Mouse (Mus musculus) forebrain, embryonic 10.5 days (tissue): ENCODE measurements around the gene Lypd5. TPM values are rescaled to one million over a fixed set of nuclear protein-coding genes. Genes with fewer than 3 reads are reported as not detected.

Source experiments
- DNase-seq: peaks from one replicate; pipeline ENCODE4 v3.0.0-alpha.2; 2017; ENCODE audit warnings: low spot score; ENCODE audit errors: extremely low spot score
- H3K27ac ChIP-seq: fragments of 300-500 bp; sonication (generic); 2 replicates; pipeline ENCODE4 v1.5.1; 2016; ENCODE audit warnings: mild to moderate bottlenecking
- H3K27me3 ChIP-seq: fragments of 300-500 bp; sonication (generic); 2 replicates; pipeline ENCODE4 v1.6.1; 2016; ENCODE audit warnings: mild to moderate bottlenecking; ENCODE audit not compliant: poor library complexity, severe bottlenecking
- H3K36me3 ChIP-seq: fragments of 300-500 bp; sonication (generic); replicated peaks from 2 replicates; pipeline ENCODE4 v1.6.1; 2016; ENCODE audit warnings: mild to moderate bottlenecking, moderate library complexity
- H3K4me1 ChIP-seq: fragments of 300-500 bp; sonication (generic); 2 replicates; pipeline ENCODE4 v1.6.1; 2016
- H3K4me3 ChIP-seq: fragments of 300-500 bp; sonication (generic); 2 replicates; pipeline ENCODE4 v1.5.1; 2016; ENCODE audit warnings: mild to moderate bottlenecking, moderate library complexity
- H3K9me3 ChIP-seq: fragments of 300-500 bp; sonication (generic); 2 replicates; pipeline ENCODE4 v1.6.1; 2016; ENCODE audit warnings: mild to moderate bottlenecking, moderate library complexity
- WGBS: fragments of 180-500 bp; shearing (Covaris S2); methylation state at CpG from one replicate; pipeline ENCODE4 v1.1.7; 2016; 5-methylcytosine and 5-hydroxymethylcytosine counted together
- polyA plus RNA-seq: library from polyadenylated mRNA; unstranded; fragments of >200 nt; fragmentation: Nextera tagmentation; extraction: Ambion mirVana; gene quantifications from 2 replicates; pipeline ENCODE4 v1.2.1, GENCODE M21; 2016

The Lypd5 gene
- polyA plus RNA-seq = not detected in 2 replicates

GRCm38 (mm10) chr7:24348896-24349295, at the start of gene Lypd5:
TSS of gene Lypd5 (plus strand) at chr7:24349196.
- H3K27me3 ChIP-seq = no peaks in the 10 kb centered on the region
- H3K27ac ChIP-seq = no peak within 1 kb of the TSS
- no peaks in the 10 kb centered on the region for H3K4me1 ChIP-seq
- no peaks in the 10 kb centered on the region for H3K36me3 ChIP-seq
- no peak within 1 kb of the TSS for H3K4me3 ChIP-seq
- WGBS = 44% methylated on average over 6 of the region's 6 CpGs
- no peaks in the 10 kb centered on the region; the same call in 1 of the 2 replicates for H3K9me3 ChIP-seq
- no peak for DNase-seq

DNA sequence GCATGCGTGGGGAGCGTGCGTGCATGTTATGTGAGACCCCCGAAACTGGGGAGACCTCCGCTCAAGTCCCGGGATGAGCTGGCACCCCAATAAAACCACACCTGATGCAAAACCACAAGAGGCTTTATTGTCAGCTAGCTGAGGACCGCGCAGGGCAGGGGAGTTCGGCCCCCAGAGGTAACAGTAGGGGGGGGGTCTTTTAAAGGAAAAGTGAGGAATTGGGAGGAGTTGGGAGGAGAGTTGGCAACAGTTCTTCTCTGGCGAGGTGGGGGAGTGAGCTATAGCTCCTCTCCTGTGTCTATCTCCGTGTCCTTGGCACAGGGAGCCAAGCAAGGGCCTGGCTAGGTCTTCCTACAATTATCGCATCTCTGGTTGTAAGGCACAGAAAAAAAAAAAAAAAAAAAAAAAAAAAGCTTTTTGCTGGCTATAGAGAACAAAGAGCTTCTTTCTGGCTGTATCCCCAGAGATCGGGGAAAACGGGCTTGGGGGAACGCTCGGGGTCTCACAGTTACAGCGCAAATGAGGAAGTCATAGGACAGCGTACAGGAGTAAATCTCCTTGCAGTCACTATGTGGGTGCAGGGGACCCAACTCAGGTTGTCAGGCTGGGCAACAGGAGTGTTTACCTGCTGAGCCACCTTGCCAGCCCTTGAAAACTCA, 49.0 kb upstream of the Lypd5 start:
- WGBS = under 1% methylated on average over 18 of the region's 18 CpGs
- Histone ChIP-seq H3K9me3 (no peaks in the 10 kb centered on the region; the same call in 1 of the 2 replicates), H3K27ac (peak overlapping the region; percentile 94), H3K4me1 (peaks cover 29% of the 10 kb centered on the region), H3K36me3 (peaks cover 64% of the 10 kb centered on the region), H3K27me3 (no peaks in the 10 kb centered on the region), H3K4me3 (peak overlapping the region; percentile 81)
- peak; percentile 37 for DNase-seq

GRCm38 (mm10) chr7:24300771-24301282, 48.2 kb upstream of the Lypd5 start, which contains the start of gene Zfp61:
TSS of gene Zfp61 (minus strand) at chr7:24301232.
- Histone ChIP-seq H3K27ac (peak within 1 kb of the TSS; percentile 94), H3K9me3 (no peaks in the 10 kb centered on the region; the same call in 1 of the 2 replicates), H3K4me1 (peaks cover 29% of the 10 kb centered on the region), H3K27me3 (no peaks in the 10 kb centered on the region), H3K4me3 (peak within 1 kb of the TSS; percentile 81), H3K36me3 (peaks cover 60% of the 10 kb centered on the region)
- DNase-seq = peak; percentile 87
- WGBS = 1% methylated on average over 13 of the region's 13 CpGs

GRCm38 (mm10) chr7:24315726-24316566, 33.0 kb upstream of the Lypd5 start:
- peaks cover 14% of the 10 kb centered on the region for H3K4me1 ChIP-seq
- H3K27me3 ChIP-seq = no peaks in the 10 kb centered on the region; the same call in 1 of the 2 replicates
- peak overlapping the region; percentile 91 for H3K27ac ChIP-seq
- 31% methylated on average over 29 of the region's 29 CpGs for WGBS
- H3K36me3 ChIP-seq = peaks cover 20% of the 10 kb centered on the region
- DNase-seq = no peak
- no peaks in the 10 kb centered on the region for H3K9me3 ChIP-seq
- peak overlapping the region; percentile 70 for H3K4me3 ChIP-seq

GRCm38 (mm10) chr7:24316567-24317092, 32.4 kb upstream of the Lypd5 start, which contains the start of gene Zfp94:
TSS of gene Zfp94 (minus strand) at chr7:24316666.
- no peaks in the 10 kb centered on the region for H3K9me3 ChIP-seq
- peaks cover 14% of the 10 kb centered on the region for H3K4me1 ChIP-seq
- H3K27me3 ChIP-seq = no peaks in the 10 kb centered on the region; the same call in 1 of the 2 replicates
- H3K36me3 ChIP-seq = peaks cover 13% of the 10 kb centered on the region
- under 1% methylated on average over 33 of the region's 33 CpGs for WGBS
- peak; percentile 94 for DNase-seq
- H3K27ac ChIP-seq = peak within 1 kb of the TSS; percentile 91
- H3K4me3 ChIP-seq = peak within 1 kb of the TSS; percentile 70

- peaks cover 14% of the 10 kb centered on the region for H3K4me1 ChIP-seq
Measured at GRCm38 (mm10) chr7:24318942-24319341, 30.1 kb upstream of the Lypd5 start.

DNA sequence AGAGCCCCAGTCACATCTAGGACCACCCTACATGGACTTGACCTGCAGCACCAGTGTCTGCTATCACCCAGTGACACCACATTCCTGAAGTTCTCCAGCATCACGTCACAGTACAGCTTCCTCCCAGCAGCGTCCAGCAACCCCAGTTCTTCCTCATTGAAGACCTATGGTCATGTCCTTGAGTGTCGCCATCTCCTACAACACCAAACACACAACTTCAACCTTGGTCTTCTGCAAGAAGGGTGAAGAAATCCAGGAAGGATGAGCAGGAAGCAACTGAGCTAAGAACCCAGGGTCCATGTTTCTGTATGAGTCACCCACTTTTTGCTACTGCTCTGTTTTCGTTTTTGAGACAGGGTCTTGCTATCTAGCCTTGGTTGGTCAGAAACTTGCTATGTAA, 26.4 kb upstream of the Lypd5 start:
- WGBS = 78% methylated on average over 4 of the region's 4 CpGs
- Histone ChIP-seq H3K4me3 (no peak overlapping the region), H3K4me1 (peaks cover 12% of the 10 kb centered on the region), H3K27me3 (no peaks in the 10 kb centered on the region; the same call in 1 of the 2 replicates), H3K36me3 (no peaks in the 10 kb centered on the region), H3K27ac (no peak overlapping the region), H3K9me3 (peaks cover 26% of the 10 kb centered on the region)
- DNase-seq = no peak

More at GRCm38 (mm10) chr7:24318942-24319341, 30.1 kb upstream of the Lypd5 start:
- H3K9me3 ChIP-seq = peaks cover 16% of the 10 kb centered on the region
- no peaks in the 10 kb centered on the region for H3K36me3 ChIP-seq
- no peak overlapping the region for H3K4me3 ChIP-seq
- 75% methylated on average over 6 of the region's 6 CpGs for WGBS
- no peak overlapping the region for H3K27ac ChIP-seq
- no peaks in the 10 kb centered on the region; the same call in 1 of the 2 replicates for H3K27me3 ChIP-seq
- DNase-seq = no peak

GRCm38 (mm10) chr7:24325197-24325596, 23.8 kb upstream of the Lypd5 start:
- DNase-seq = no peak
- H3K27me3 ChIP-seq = no peaks in the 10 kb centered on the region
- WGBS = 93% methylated on average over 6 of the region's 6 CpGs
- H3K27ac ChIP-seq = no peak overlapping the region
- H3K36me3 ChIP-seq = no peaks in the 10 kb centered on the region
- H3K4me3 ChIP-seq = peak overlapping the region; percentile 48; the same call in 1 of the 2 replicates
- peaks cover 12% of the 10 kb centered on the region for H3K4me1 ChIP-seq
- peaks cover 26% of the 10 kb centered on the region for H3K9me3 ChIP-seq

DNA sequence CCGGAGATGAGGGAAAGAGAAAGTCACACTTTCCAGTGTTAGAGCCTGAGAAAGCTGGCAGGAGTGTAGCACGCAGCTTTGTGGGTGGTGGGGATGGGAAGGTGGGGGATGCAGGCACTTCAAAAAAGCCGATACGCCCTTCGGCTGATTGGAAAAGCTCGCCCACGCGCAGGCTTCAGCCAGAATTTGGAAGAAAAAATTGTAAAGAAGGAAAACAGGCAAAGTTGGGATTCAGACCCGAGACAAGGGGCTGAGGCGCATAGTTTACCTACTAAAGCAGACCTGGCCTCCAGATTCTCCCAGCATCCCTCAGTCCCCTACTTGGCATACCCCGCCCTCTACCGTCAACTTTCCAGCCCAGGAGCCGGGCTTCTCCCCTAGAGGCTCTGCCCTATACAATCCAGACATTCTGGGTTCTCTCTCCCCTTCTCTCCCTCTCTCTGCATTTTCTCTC, 23.3 kb upstream of the Lypd5 start:
- H3K27me3 ChIP-seq = no peaks in the 10 kb centered on the region
- 3% methylated on average over 13 of the region's 13 CpGs for WGBS
- H3K27ac ChIP-seq = peak overlapping the region; percentile 73

DNA sequence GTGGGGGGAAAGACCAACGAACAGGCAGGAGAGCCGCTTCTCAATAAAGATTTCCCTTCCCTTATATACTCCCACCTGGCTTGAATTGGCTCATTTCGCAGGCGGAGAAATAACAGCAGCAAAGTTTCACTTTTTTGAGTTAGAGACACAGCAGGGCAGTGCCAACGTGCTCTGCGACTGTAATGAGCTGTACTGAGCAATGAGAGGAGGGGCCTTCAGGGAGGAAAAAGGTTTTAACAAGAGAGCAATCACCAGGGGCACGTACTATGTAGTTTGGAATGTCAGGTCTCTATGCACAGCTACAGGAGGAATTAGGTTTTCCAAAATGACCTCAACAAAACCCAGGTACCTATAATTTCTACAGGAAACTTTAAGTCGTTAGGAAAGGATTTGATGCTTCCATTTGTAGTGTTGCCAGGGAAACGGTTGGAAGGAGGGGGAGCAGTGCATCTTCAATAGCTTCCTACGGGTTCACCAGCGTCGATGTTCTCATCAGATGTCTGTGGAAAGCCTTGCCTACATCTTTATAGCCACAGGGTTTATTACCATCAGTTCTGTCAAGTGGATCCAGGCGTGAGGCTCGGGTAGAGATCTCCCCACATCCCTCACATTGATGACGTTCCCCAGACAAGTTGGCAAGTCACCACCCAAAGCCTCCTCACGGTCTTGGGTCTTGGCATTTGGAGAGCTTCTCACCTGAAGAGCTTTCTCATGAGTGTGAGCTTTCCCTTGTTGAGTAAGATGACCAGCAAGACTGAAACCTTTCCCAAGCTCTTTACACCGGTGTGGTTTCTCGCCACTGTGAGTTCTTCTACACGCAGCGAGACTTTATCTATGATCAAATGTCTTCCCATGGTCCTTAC, 22.5 kb upstream of the Lypd5 start:
- 49% methylated on average over 20 of the region's 20 CpGs for WGBS
- no peak for DNase-seq
- Histone ChIP-seq H3K9me3 (peaks cover 26% of the 10 kb centered on the region), H3K27me3 (no peaks in the 10 kb centered on the region), H3K4me1 (peaks cover 12% of the 10 kb centered on the region), H3K36me3 (no peaks in the 10 kb centered on the region), H3K4me3 (peak overlapping the region; percentile 48), H3K27ac (peak overlapping the region; percentile 73)

More for the DNA sequence above, 23.3 kb upstream of the Lypd5 start:
- Histone ChIP-seq H3K4me1 (peaks cover 12% of the 10 kb centered on the region), H3K9me3 (peaks cover 26% of the 10 kb centered on the region), H3K4me3 (peak overlapping the region; percentile 48), H3K36me3 (no peaks in the 10 kb centered on the region)
- DNase-seq = peak; percentile 41

DNA sequence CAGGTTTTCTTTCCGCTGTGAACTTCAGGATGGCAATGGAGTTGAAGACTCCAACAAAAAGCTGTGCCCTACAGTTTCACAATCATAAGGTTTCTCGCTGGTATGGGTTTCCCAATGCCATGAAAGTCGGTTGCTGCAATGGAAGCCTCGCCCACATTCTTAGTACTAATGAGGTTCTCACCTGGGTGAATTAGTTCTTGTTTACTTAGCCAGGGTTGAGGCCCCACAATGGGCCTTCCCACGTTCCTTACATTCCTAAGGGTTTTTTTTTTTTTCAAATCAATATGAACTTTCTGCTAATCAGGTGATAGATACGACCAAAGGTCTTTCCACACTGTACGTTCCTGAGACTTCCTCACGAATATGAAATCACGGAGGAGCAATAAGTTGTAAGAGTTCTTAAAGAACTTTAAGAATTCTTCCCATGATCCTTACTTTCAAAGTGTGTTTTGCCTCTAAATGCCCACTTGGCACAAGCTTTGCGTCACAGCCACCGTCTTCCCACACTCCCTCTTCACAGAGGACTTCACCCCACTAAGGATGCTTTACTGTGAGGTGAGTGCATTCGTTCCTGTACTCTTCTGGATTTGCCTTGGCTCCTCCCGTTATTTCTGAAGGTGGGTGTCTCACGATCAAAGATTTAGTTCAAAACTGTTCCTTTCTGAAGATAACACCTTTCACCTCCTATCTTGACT, 21.6 kb upstream of the Lypd5 start:
- H3K27ac ChIP-seq = no peak overlapping the region
- no peak for DNase-seq
- H3K4me1 ChIP-seq = peaks cover 12% of the 10 kb centered on the region
- no peaks in the 10 kb centered on the region for H3K27me3 ChIP-seq
- no peaks in the 10 kb centered on the region for H3K36me3 ChIP-seq
- peaks cover 23% of the 10 kb centered on the region for H3K9me3 ChIP-seq
- 87% methylated on average over 14 of the region's 14 CpGs for WGBS
- H3K4me3 ChIP-seq = no peak overlapping the region
